Mouse (Mus musculus): ENCODE data around the gene Plekha4. TPM values are rescaled to one million over a fixed set of nuclear protein-coding genes. Genes with fewer than 3 reads are reported as not detected.

Gene Plekha4
- total and polyA plus RNA-seq, 2 experiments from 2014 or later, result 2.1 to 2.8 TPM

DNA sequence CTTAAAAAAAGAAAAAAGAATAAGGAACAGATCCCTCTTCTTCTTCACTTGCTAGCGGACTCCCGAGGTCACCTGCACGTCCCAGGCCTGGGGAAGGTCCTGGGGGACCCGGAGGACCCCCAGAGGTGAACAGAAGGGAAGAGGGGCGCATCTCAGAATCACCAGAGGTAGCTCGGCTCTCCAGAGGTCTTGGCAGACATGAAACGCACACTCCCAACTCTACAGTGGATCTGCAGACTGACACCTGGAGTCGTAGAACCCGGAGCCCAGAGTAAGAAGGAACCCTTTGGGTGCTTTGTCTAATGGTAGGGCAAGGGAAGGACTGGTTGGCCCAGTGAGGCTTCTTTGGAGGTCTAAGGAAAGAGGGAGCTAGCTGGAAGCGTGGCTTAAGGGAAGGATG is 11.5 kb downstream of the Plekha4 start:
- Histone ChIP-seq H3K27ac (peak overlapping the region; percentile 61; the same call in 1 of the 2 replicates), H3K9me3 (ENCODE audit: low read length) (no peaks in the 10 kb centered on the region), H3K4me3 (ENCODE audit: low read length) (peak overlapping the region; percentile 45), H3K36me3 (ENCODE audit: insufficient read depth, low read length) (no peaks in the 10 kb centered on the region), H3K4me1 (ENCODE audit: insufficient read depth, low read length) (peaks cover 5% of the 10 kb centered on the region; the same call in 1 of the 2 replicates), H3K4me2 (ENCODE audit: low read depth, low read length) (peak overlapping the region; percentile 75), H3K9ac (replicated peaks; ENCODE audit: low read length) (peak overlapping the region; percentile 66), H3K27me3 (ENCODE audit: insufficient read depth, low read length) (no peaks in the 10 kb centered on the region)
- no peak for DNase-seq (ENCODE audit: low spot score)
- 0 out of 2 replicates have a peak, but pooled peaks have one; percentile 6 for ATAC-seq
- WGBS, result 79% methylated on average over 10 of the region's 10 CpGs
- TF ChIP-seq CTCF (IDR thresholded peaks at IDR 0.05; ENCODE audit: low read depth), result no peak

GRCm38 (mm10) chr7:45538163-45539041 is 12.3 kb downstream of the Plekha4 start:
- H3K9me3 ChIP-seq (ENCODE audit: low read length), result no peaks in the 10 kb centered on the region
- DNase-seq (ENCODE audit: low spot score), result peak; percentile 87
- ATAC-seq, result peak; percentile 91
- H3K4me2 ChIP-seq (ENCODE audit: low read depth, low read length), result peak overlapping the region; percentile 75
- H3K27ac ChIP-seq, result peak overlapping the region; percentile 61
- peaks cover 5% of the 10 kb centered on the region; the same call in 1 of the 2 replicates for H3K4me1 ChIP-seq (ENCODE audit: insufficient read depth, low read length)
- no peaks in the 10 kb centered on the region for H3K36me3 ChIP-seq (ENCODE audit: insufficient read depth, low read length)
- H3K27me3 ChIP-seq (ENCODE audit: insufficient read depth, low read length), result no peaks in the 10 kb centered on the region
- 2% methylated on average over 28 of the region's 29 CpGs for WGBS
- TF ChIP-seq CTCF (IDR thresholded peaks at IDR 0.05; ENCODE audit: low read depth), result peak; percentile 62
- H3K9ac ChIP-seq (replicated peaks; ENCODE audit: low read length), result peak overlapping the region; percentile 66
- H3K4me3 ChIP-seq (ENCODE audit: low read length), result peak overlapping the region; percentile 45

- H3K4me3 ChIP-seq (ENCODE audit: low read length), result no peak overlapping the region
These were observed 13.0 kb downstream of the Plekha4 start for GRCm38 (mm10) chr7:45539095-45539494.

GRCm38 (mm10) chr7:45540213-45540612 is 14.1 kb downstream of the Plekha4 start:
- Histone ChIP-seq H3K27ac (no peak overlapping the region), H3K27me3 (ENCODE audit: insufficient read depth, low read length) (no peaks in the 10 kb centered on the region), H3K4me2 (ENCODE audit: low read depth, low read length) (no peak overlapping the region), H3K36me3 (ENCODE audit: insufficient read depth, low read length) (no peaks in the 10 kb centered on the region), H3K9ac (replicated peaks; ENCODE audit: low read length) (no peak overlapping the region), H3K9me3 (ENCODE audit: low read length) (no peaks in the 10 kb centered on the region), H3K4me3 (ENCODE audit: low read length) (no peak overlapping the region), H3K4me1 (ENCODE audit: insufficient read depth, low read length) (peaks cover 5% of the 10 kb centered on the region; the same call in 1 of the 2 replicates)
- WGBS, result 55% methylated on average over 2 of the region's 2 CpGs
- TF ChIP-seq CTCF (IDR thresholded peaks at IDR 0.05; ENCODE audit: low read depth), result no peak
- ATAC-seq, result no peak
- DNase-seq (ENCODE audit: low spot score), result no peak

More at GRCm38 (mm10) chr7:45539095-45539494, 13.0 kb downstream of the Plekha4 start:
- ATAC-seq (no peak), DNase-seq (ENCODE audit: low spot score) (no peak)
- WGBS, result 80% methylated on average over 3 of the region's 3 CpGs
- no peak overlapping the region for H3K9ac ChIP-seq (replicated peaks; ENCODE audit: low read length)
- H3K27me3 ChIP-seq (ENCODE audit: insufficient read depth, low read length), result no peaks in the 10 kb centered on the region
- H3K36me3 ChIP-seq (ENCODE audit: insufficient read depth, low read length), result no peaks in the 10 kb centered on the region
- TF ChIP-seq CTCF (IDR thresholded peaks at IDR 0.05; ENCODE audit: low read depth), result no peak
- no peaks in the 10 kb centered on the region for H3K9me3 ChIP-seq (ENCODE audit: low read length)
- H3K4me2 ChIP-seq (ENCODE audit: low read depth, low read length), result no peak overlapping the region
- peaks cover 5% of the 10 kb centered on the region; the same call in 1 of the 2 replicates for H3K4me1 ChIP-seq (ENCODE audit: insufficient read depth, low read length)
- H3K27ac ChIP-seq, result no peak overlapping the region

- Histone ChIP-seq H3K27ac (no peak overlapping the region), H3K4me3 (ENCODE audit: low read length) (no peak overlapping the region), H3K9me3 (ENCODE audit: low read length) (no peaks in the 10 kb centered on the region), H3K9ac (replicated peaks; ENCODE audit: low read length) (no peak overlapping the region), H3K4me1 (ENCODE audit: insufficient read depth, low read length) (no peaks in the 10 kb centered on the region), H3K36me3 (ENCODE audit: insufficient read depth, low read length) (no peaks in the 10 kb centered on the region), H3K4me2 (ENCODE audit: low read depth, low read length) (no peak overlapping the region), H3K27me3 (ENCODE audit: insufficient read depth, low read length) (no peaks in the 10 kb centered on the region)
- ATAC-seq (no peak), DNase-seq (ENCODE audit: low spot score) (no peak)
- 89% methylated on average over 1 of the region's 1 CpGs for WGBS
- TF ChIP-seq CTCF (IDR thresholded peaks at IDR 0.05; ENCODE audit: low read depth), result no peak
These were observed 18.4 kb downstream of the Plekha4 start for GRCm38 (mm10) chr7:45544525-45544924.

DNA sequence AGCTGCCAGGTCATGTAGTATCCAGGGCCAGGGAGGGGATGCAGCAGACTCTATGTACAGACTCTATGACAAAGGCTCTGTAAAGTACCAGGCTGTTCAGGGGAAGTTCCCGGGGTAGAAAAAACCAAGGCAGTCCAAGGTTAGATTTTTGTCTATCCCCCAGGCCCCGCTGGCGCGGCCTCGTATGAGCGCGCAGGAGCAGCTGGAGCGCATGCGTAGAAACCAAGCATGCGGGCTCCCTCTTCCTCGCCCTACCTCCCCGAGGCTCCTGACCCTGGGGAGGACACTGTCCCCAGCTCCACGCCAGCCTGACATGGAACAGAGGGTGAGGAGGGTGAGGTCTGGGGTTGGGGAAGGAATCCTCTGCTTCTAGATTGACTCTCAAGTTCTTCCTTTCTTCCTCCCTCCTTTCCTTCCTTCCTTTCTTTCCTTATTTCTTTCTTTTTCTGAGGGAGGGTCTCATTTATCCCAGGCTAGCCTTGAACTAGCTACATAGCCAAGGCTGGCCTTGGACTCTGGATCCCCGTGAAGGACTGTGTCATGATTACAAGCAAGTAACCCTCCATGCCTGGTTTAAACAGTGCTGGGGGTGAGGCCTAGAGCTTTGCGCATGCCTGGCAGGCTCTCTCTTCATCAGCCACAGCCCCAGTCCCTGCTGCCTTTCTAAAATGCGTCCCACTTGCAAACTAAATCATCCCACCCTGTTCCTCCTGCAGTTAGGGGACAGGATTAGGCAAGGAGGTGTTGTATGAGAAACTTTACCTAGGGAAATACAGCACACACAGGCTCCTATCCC is 23.7 kb downstream of the Plekha4 start:
- WGBS, result 88% methylated on average over 16 of the region's 16 CpGs
- Histone ChIP-seq H3K9me3 (ENCODE audit: low read length) (no peaks in the 10 kb centered on the region), H3K27ac (no peak overlapping the region), H3K4me1 (ENCODE audit: insufficient read depth, low read length) (no peaks in the 10 kb centered on the region), H3K9ac (replicated peaks; ENCODE audit: low read length) (no peak overlapping the region), H3K27me3 (ENCODE audit: insufficient read depth, low read length) (no peaks in the 10 kb centered on the region), H3K4me3 (ENCODE audit: low read length) (no peak overlapping the region), H3K4me2 (ENCODE audit: low read depth, low read length) (no peak overlapping the region), H3K36me3 (ENCODE audit: insufficient read depth, low read length) (no peaks in the 10 kb centered on the region)
- no peak for DNase-seq (ENCODE audit: low spot score)
- TF ChIP-seq CTCF (IDR thresholded peaks at IDR 0.05; ENCODE audit: low read depth), result no peak
- ATAC-seq, result no peak

Data from hindbrain, postnatal 0 days (tissue).